Mouse (Mus musculus) heart, postnatal 25 days (tissue): Measurements from ENCODE around the gene Sema4c. TPM values are rescaled to one million over a fixed set of nuclear protein-coding genes. Genes with fewer than 3 reads are reported as not detected.

Source experiments
- DNase-seq: peaks from one replicate; pipeline ENCODE4 v3.0.0; 2022; ENCODE audit warnings: low spot score
- intact Hi-C: fragments of 180-260 bp; cut with DNase I; formaldehyde crosslinking; loops from one replicate; pipeline ENCODE4 v1.15.1; 2025
- total RNA-seq, 2 experiments: library from RNA; stranded (reverse); gene quantifications; 2 replicates each; pipeline ENCODE4 v1.2.3; 2021

Gene Sema4c
- total RNA-seq, 2 experiments from 2014 or later = 14.8 to 15.7 TPM

GRCm38 (mm10) chr1:36559888-36560287 is 1.7 kb upstream of the Sema4c start:
- intact Hi-C loops = loop anchor here (2.0 kb wide), 2 partner anchors 21 to 53 kb away; no protein-coding TSS in a partner anchor
- DNase-seq = no peak

- intact Hi-C loops = loop anchor here (2.0 kb wide), 2 partner anchors 22 to 54 kb away; no protein-coding TSS in a partner anchor
- no peak for DNase-seq
Measured at GRCm38 (mm10) chr1:36559256-36559655, 1.1 kb upstream of the Sema4c start.

GRCm38 (mm10) chr1:36557457-36558011 is 615 bp downstream of the Sema4c start:
- DNase-seq = peak; percentile 86
- intact Hi-C loops = loop anchor here (2.0 kb wide), 3 partner anchors 23 to 77 kb away; no protein-coding TSS in a partner anchor

GRCm38 (mm10) chr1:36556553-36557456 is 1.3 kb downstream of the Sema4c start:
- intact Hi-C loops = loop anchor here (2.0 kb wide), 1 partner anchor 78 kb away; no protein-coding TSS in a partner anchor
- peak; percentile 90 for DNase-seq

GRCm38 (mm10) chr1:36555798-36556395 is 2.3 kb downstream of the Sema4c start:
- intact Hi-C loops = loop anchor here (2.0 kb wide), 2 partner anchors 35 to 79 kb away; no protein-coding TSS in a partner anchor
- no peak for DNase-seq

GRCm38 (mm10) chr1:36554633-36555399 is 3.3 kb downstream of the Sema4c start:
- no peak for DNase-seq
- intact Hi-C loops = loop anchor here (2.0 kb wide), 1 partner anchor 36 kb away; no protein-coding TSS in a partner anchor

- intact Hi-C loops = no loop called here
- no peak for DNase-seq
Measured at GRCm38 (mm10) chr1:36552506-36552905, 5.6 kb downstream of the Sema4c start.

- no peak for DNase-seq
- intact Hi-C loops = no loop called here
Measured at GRCm38 (mm10) chr1:36551904-36552303, 6.2 kb downstream of the Sema4c start.

- DNase-seq = no peak
- intact Hi-C loops = no loop called here
Measured at GRCm38 (mm10) chr1:36550075-36550863, 7.9 kb downstream of the Sema4c start.

GRCm38 (mm10) chr1:36549491-36549890 is 8.7 kb downstream of the Sema4c start:
- no peak for DNase-seq
- intact Hi-C loops = loop anchor here (2.0 kb wide), 1 partner anchor 135 kb away; no protein-coding TSS in a partner anchor

- intact Hi-C loops = loop anchor here (2.0 kb wide), 1 partner anchor 136 kb away; no protein-coding TSS in a partner anchor
- no peak for DNase-seq
Measured at GRCm38 (mm10) chr1:36548771-36549170, 9.4 kb downstream of the Sema4c start.

GRCm38 (mm10) chr1:36547981-36548598 is 10.1 kb downstream of the Sema4c start:
- DNase-seq = no peak
- intact Hi-C loops = loop anchor here (1.0 to 2.0 kb wide), 3 partner anchors 87 to 137 kb away; no protein-coding TSS in a partner anchor

GRCm38 (mm10) chr1:36546888-36547471 is 11.2 kb downstream of the Sema4c start, which contains the start of gene Ankrd39:
TSS of gene Ankrd39 (minus strand) at chr1:36547445.
- peak; percentile 97 for DNase-seq
- intact Hi-C loops = loop anchor here (1.0 to 2.0 kb wide), 2 partner anchors 88 to 118 kb away; no protein-coding TSS in a partner anchor

GRCm38 (mm10) chr1:36545845-36546600 is 12.1 kb downstream of the Sema4c start:
- DNase-seq = no peak
- intact Hi-C loops = loop anchor here (2.0 kb wide), 2 partner anchors 31 to 119 kb away; no protein-coding TSS in a partner anchor

GRCm38 (mm10) chr1:36545382-36545781 is 12.8 kb downstream of the Sema4c start:
- no peak for DNase-seq
- intact Hi-C loops = loop anchor here (2.0 kb wide), 1 partner anchor 31 kb away; no protein-coding TSS in a partner anchor

GRCm38 (mm10) chr1:36542925-36543324 is 15.2 kb downstream of the Sema4c start:
- intact Hi-C loops = no loop called here
- DNase-seq = no peak

- intact Hi-C loops = no loop called here
- no peak for DNase-seq
Measured at GRCm38 (mm10) chr1:36541844-36542243, 16.3 kb downstream of the Sema4c start.
